ENCODE assay signal across 19 mouse cellular contexts in genomic region chr15:78489906-78490305, GRCm38 (mm10). TPM values are rescaled to one million over a fixed set of nuclear protein-coding genes. Genes with fewer than 3 reads are reported as not detected.
"Had no signal": no experiment of that assay in that cellular context is flagged by ENCODE, and none has a peak within 500 bp of the region (broad histone marks: within the 10 kb centered on the region; RNA-seq: fewer than 3 reads in every experiment).

No protein-coding gene starts in this region.

- H3K4me2 ChIP-seq: limb, embryonic 15.5 days; liver, embryonic 11.5 days; lung, embryonic 14.5 days; midbrain, embryonic 12.5 days; midbrain, embryonic 15.5 days; neural tube, embryonic 12.5 days; neural tube, embryonic 15.5 days; stomach, embryonic 15.5 days had no signal

- ATAC-seq: liver, postnatal 0 days; lung, postnatal 0 days; midbrain, embryonic 15.5 days had no signal

- H3K9ac ChIP-seq: limb, embryonic 15.5 days; liver, embryonic 14.5 days; liver, postnatal 0 days; lung, embryonic 14.5 days; midbrain, embryonic 12.5 days; midbrain, embryonic 15.5 days; neural tube, embryonic 12.5 days; neural tube, embryonic 15.5 days; stomach, embryonic 15.5 days had no signal

- H3K27ac ChIP-seq: kidney, postnatal 0 days; layer of hippocampus, adult 2 months; limb, embryonic 15.5 days; liver, embryonic 14.5 days; macrophage; midbrain, embryonic 12.5 days; midbrain, embryonic 15.5 days; neural tube, embryonic 12.5 days; neural tube, embryonic 15.5 days; stomach, embryonic 15.5 days had no signal

- DNase-seq: kidney, postnatal 25 days; layer of hippocampus, adult 9-11 months; liver, postnatal 0 days; lung, embryonic 14.5 days; right cerebral cortex, postnatal 25 days; spleen, adult 18-20 months; thymus, postnatal 25 days had no signal

- H3K4me3 ChIP-seq: layer of hippocampus, adult 2 months; limb, embryonic 15.5 days; midbrain, embryonic 12.5 days; midbrain, embryonic 15.5 days; neural tube, embryonic 12.5 days; neural tube, embryonic 15.5 days; stomach, embryonic 15.5 days had no signal

- H3K27me3 ChIP-seq: limb, embryonic 15.5 days; midbrain, embryonic 15.5 days; neural tube, embryonic 12.5 days; neural tube, embryonic 15.5 days; stomach, embryonic 15.5 days had no signal

- H3K9me3 ChIP-seq: limb, embryonic 15.5 days; midbrain, embryonic 12.5 days; midbrain, embryonic 15.5 days; neural tube, embryonic 12.5 days; neural tube, embryonic 15.5 days; stomach, embryonic 15.5 days had no signal

- H3K36me3 ChIP-seq: limb, embryonic 15.5 days; midbrain, embryonic 12.5 days; midbrain, embryonic 15.5 days; neural tube, embryonic 12.5 days; neural tube, embryonic 15.5 days; stomach, embryonic 15.5 days had no signal

- H3K4me1 ChIP-seq: midbrain, embryonic 12.5 days; midbrain, embryonic 15.5 days; neural tube, embryonic 12.5 days; neural tube, embryonic 15.5 days; stomach, embryonic 15.5 days had no signal

RNA-seq across cellular contexts. Expression of gene Il2rb, which starts 5.2 kb away (rescaled TPM):
- polyA plus RNA-seq: midbrain, embryonic 12.5 days; neural tube, embryonic 12.5 days had no signal

RNA-seq across cellular contexts. Expression of gene Tmprss6, which starts 21.5 kb away (rescaled TPM):
- polyA plus RNA-seq: macrophage had no signal

RNA-seq across cellular contexts. Expression of gene Sstr3, which starts 54.6 kb away (rescaled TPM):
- polyA plus RNA-seq: liver, embryonic 11.5 days; liver, postnatal 0 days; macrophage had no signal
